Mouse (Mus musculus) lung, postnatal 0 days (tissue): Measurements from ENCODE around the gene Tgfa. TPM values are rescaled to one million over a fixed set of nuclear protein-coding genes. Genes with fewer than 3 reads are reported as not detected.

Experiments used
- ATAC-seq: fragments of 200-750 bp; cut with Nextera tagmentation; 2 replicates; pipeline ENCODE4 v1.8.0; 2017; ENCODE audit warnings: moderate library complexity
- DNase-seq: peaks from one replicate; pipeline ENCODE4 v3.0.0-alpha.2; 2016; ENCODE audit warnings: low spot score
- H3K27ac ChIP-seq: fragments of 300-500 bp; sonication (generic); 2 replicates; pipeline ENCODE4 v1.5.1; 2014; ENCODE audit warnings: antibody characterized with exemption, mild to moderate bottlenecking, low read length, mixed read lengths
- H3K27me3 ChIP-seq: fragments of 300-500 bp; sonication (generic); replicated peaks from 2 replicates; pipeline ENCODE4 v1.6.1; 2014; ENCODE audit warnings: low read length, mixed read lengths; ENCODE audit not compliant: insufficient read depth
- H3K36me3 ChIP-seq: fragments of 300-500 bp; sonication (generic); 2 replicates; pipeline ENCODE4 v1.6.1; 2014; ENCODE audit warnings: low read length, mixed read lengths; ENCODE audit not compliant: insufficient read depth
- H3K4me1 ChIP-seq: fragments of 300-500 bp; sonication (generic); 2 replicates; pipeline ENCODE4 v1.6.1; 2014; ENCODE audit warnings: antibody characterized with exemption, low read depth, low read length, mixed read lengths; ENCODE audit not compliant: insufficient read depth
- H3K4me2 ChIP-seq: fragments of 300-500 bp; sonication (generic); replicated peaks from 2 replicates; pipeline ENCODE4 v1.6.1; 2014; ENCODE audit warnings: low read depth, mild to moderate bottlenecking, low read length, moderate library complexity, mixed read lengths
- H3K4me3 ChIP-seq: fragments of 300-500 bp; sonication (generic); 2 replicates; pipeline ENCODE4 v1.5.1; 2014; ENCODE audit warnings: low read depth, low read length
- H3K9ac ChIP-seq: fragments of 300-500 bp; sonication (generic); replicated peaks from 2 replicates; pipeline ENCODE4 v1.6.1; 2014; ENCODE audit warnings: low read depth, mild to moderate bottlenecking
- H3K9me3 ChIP-seq: fragments of 300-500 bp; sonication (generic); 2 replicates; pipeline ENCODE4 v1.6.1; 2016; ENCODE audit warnings: low read length, mixed read lengths
- CTCF ChIP-seq: IDR thresholded peaks from 2 replicates; pipeline ENCODE4 v1.5.1; 2016; ENCODE audit warnings: antibody characterized with exemption, mild to moderate bottlenecking
- EP300 ChIP-seq: IDR thresholded peaks from 2 replicates; pipeline ENCODE4 v1.6.1; 2016; ENCODE audit warnings: antibody characterized with exemption, mild to moderate bottlenecking, control low read depth
- WGBS: fragments of 180-500 bp; shearing (Covaris S2); extraction: QIAGEN DNeasy Blood & Tissue Kit; methylation state at CpG from one replicate; pipeline ENCODE4 v1.1.7; 2014; 5-methylcytosine and 5-hydroxymethylcytosine counted together
- polyA plus RNA-seq: library from polyadenylated mRNA; unstranded; fragments of >200 nt; fragmentation: Nextera tagmentation; extraction: Ambion mirVana; gene quantifications from 2 replicates; pipeline ENCODE4 v1.2.1, GENCODE M21; 2015

The Tgfa gene
- polyA plus RNA-seq, 1 experiment from 2014 or later: 1.9 TPM

GRCm38 (mm10) chr6:86196034-86196433 is 1.0 kb downstream of the Tgfa start:
- no peaks in the 10 kb centered on the region for H3K36me3 ChIP-seq
- 5% methylated on average over 14 of the region's 14 CpGs for WGBS
- TF ChIP-seq CTCF (no peak), EP300 (no peak)
- no peaks in the 10 kb centered on the region for H3K4me1 ChIP-seq
- H3K4me2 ChIP-seq: peak overlapping the region; percentile 88
- H3K27ac ChIP-seq: no peak overlapping the region
- H3K9ac ChIP-seq: peak overlapping the region; percentile 41; the same call in 1 of the 2 replicates
- DNase-seq: no peak
- H3K4me3 ChIP-seq: peak overlapping the region; percentile 67
- H3K27me3 ChIP-seq: peaks cover 4% of the 10 kb centered on the region; the same call in 1 of the 2 replicates
- no peak for ATAC-seq
- H3K9me3 ChIP-seq: no peaks in the 10 kb centered on the region

GRCm38 (mm10) chr6:86197150-86197862 is 2.3 kb downstream of the Tgfa start:
- Histone ChIP-seq H3K4me3 (no peak overlapping the region), H3K9ac (no peak overlapping the region), H3K36me3 (no peaks in the 10 kb centered on the region), H3K27me3 (peaks cover 4% of the 10 kb centered on the region; the same call in 1 of the 2 replicates), H3K4me1 (no peaks in the 10 kb centered on the region), H3K27ac (no peak overlapping the region), H3K9me3 (no peaks in the 10 kb centered on the region), H3K4me2 (no peak overlapping the region)
- 28% methylated on average over 11 of the region's 11 CpGs for WGBS
- ATAC-seq (no peak), DNase-seq (no peak)
- TF ChIP-seq EP300 (no peak), CTCF (no peak)

- WGBS: 65% methylated on average over 5 of the region's 5 CpGs
- ATAC-seq: no peak
Measured at GRCm38 (mm10) chr6:86200934-86201333, 5.9 kb downstream of the Tgfa start.

GRCm38 (mm10) chr6:86203101-86203500 is 8.1 kb downstream of the Tgfa start:
- Histone ChIP-seq H3K4me2 (no peak overlapping the region), H3K27ac (no peak overlapping the region), H3K9me3 (no peaks in the 10 kb centered on the region), H3K4me3 (no peak overlapping the region), H3K36me3 (no peaks in the 10 kb centered on the region), H3K27me3 (no peaks in the 10 kb centered on the region), H3K9ac (no peak overlapping the region), H3K4me1 (no peaks in the 10 kb centered on the region)
- ATAC-seq: no peak
- 69% methylated on average over 7 of the region's 7 CpGs for WGBS
- DNase-seq: no peak
- peak; percentile 32 for TF ChIP-seq CTCF
- no peak for TF ChIP-seq EP300

More at GRCm38 (mm10) chr6:86200934-86201333, 5.9 kb downstream of the Tgfa start:
- H3K4me1 ChIP-seq: no peaks in the 10 kb centered on the region
- no peak overlapping the region for H3K9ac ChIP-seq
- H3K27me3 ChIP-seq: 0 out of 2 replicates have a peak, but pooled peaks cover 4% of the 10 kb centered on the region
- no peaks in the 10 kb centered on the region for H3K9me3 ChIP-seq
- no peak overlapping the region for H3K4me2 ChIP-seq
- no peak for TF ChIP-seq CTCF
- no peak for TF ChIP-seq EP300
- no peaks in the 10 kb centered on the region for H3K36me3 ChIP-seq
- H3K27ac ChIP-seq: no peak overlapping the region
- no peak overlapping the region for H3K4me3 ChIP-seq
- DNase-seq: no peak

- H3K4me2 ChIP-seq: no peak overlapping the region
- no peak overlapping the region for H3K4me3 ChIP-seq
- no peaks in the 10 kb centered on the region for H3K36me3 ChIP-seq
- no peaks in the 10 kb centered on the region for H3K27me3 ChIP-seq
- no peaks in the 10 kb centered on the region for H3K4me1 ChIP-seq
- no peaks in the 10 kb centered on the region for H3K9me3 ChIP-seq
- DNase-seq (no peak), ATAC-seq (no peak)
- H3K9ac ChIP-seq: no peak overlapping the region
- no peak overlapping the region for H3K27ac ChIP-seq
- 76% methylated on average over 6 of the region's 6 CpGs for WGBS
- TF ChIP-seq EP300 (no peak), CTCF (no peak)
Measured at GRCm38 (mm10) chr6:86206014-86206413, 11.0 kb downstream of the Tgfa start.

GRCm38 (mm10) chr6:86206985-86207384 is 12.0 kb downstream of the Tgfa start:
- Histone ChIP-seq H3K9ac (no peak overlapping the region), H3K27ac (no peak overlapping the region), H3K4me1 (no peaks in the 10 kb centered on the region), H3K27me3 (no peaks in the 10 kb centered on the region), H3K9me3 (no peaks in the 10 kb centered on the region), H3K4me2 (no peak overlapping the region), H3K4me3 (no peak overlapping the region), H3K36me3 (no peaks in the 10 kb centered on the region)
- no peak for ATAC-seq
- TF ChIP-seq CTCF (no peak), EP300 (no peak)
- 81% methylated on average over 12 of the region's 12 CpGs for WGBS
- DNase-seq: no peak
